Mouse (Mus musculus) testis, adult 2 months (tissue): ENCODE measurements at regions not wholly inside any gene's neighbourhood (a gene's known extent, or its start where the extent isn't known, plus 50 kb on each side); places are given as distances from the start of the nearest gene placed in this dataset.
A peak's percentile ranks its signal among the peaks of the same experiment; 100 is the strongest.

Experiments used
- H3K27ac ChIP-seq: fragments of 200-500 bp; 2 replicates; pipeline ENCODE4 v1.5.1; 2012; ENCODE audit warnings: low read depth, low read length; ENCODE audit not compliant: control insufficient read depth, insufficient read depth
- H3K27me3 ChIP-seq: fragments of 200-500 bp; 2 replicates; pipeline ENCODE4 v1.6.1; 2012; ENCODE audit warnings: mild to moderate bottlenecking, low read length, moderate library complexity; ENCODE audit not compliant: control insufficient read depth, insufficient read depth
- H3K36me3 ChIP-seq: fragments of 200-500 bp; 2 replicates; pipeline ENCODE4 v1.6.1; 2012; ENCODE audit warnings: mild to moderate bottlenecking, low read length; ENCODE audit not compliant: control insufficient read depth, insufficient read depth
- H3K4me1 ChIP-seq: fragments of 200-500 bp; 2 replicates; pipeline ENCODE4 v1.6.1; 2012; ENCODE audit warnings: low read length; ENCODE audit not compliant: control insufficient read depth, insufficient read depth
- H3K4me3 ChIP-seq: fragments of 200-500 bp; 2 replicates; pipeline ENCODE4 v1.5.1; 2012; ENCODE audit warnings: low read depth, mild to moderate bottlenecking, low read length, moderate library complexity, mixed read lengths; ENCODE audit not compliant: control insufficient read depth
- CTCF ChIP-seq: fragments of 200-500 bp; IDR thresholded peaks from 2 replicates; pipeline ENCODE4 v1.5.1; 2012; ENCODE audit warnings: low read depth, mild to moderate bottlenecking, inconsistent platforms, low read length, moderate library complexity; ENCODE audit not compliant: control insufficient read depth, insufficient read depth, insufficient replicate concordance
- POLR2A ChIP-seq: fragments of 200-500 bp; IDR thresholded peaks from 2 replicates; pipeline ENCODE4 v1.6.1; 2012; ENCODE audit warnings: low read depth, mild to moderate bottlenecking, inconsistent platforms, low read length, moderate library complexity; ENCODE audit not compliant: control insufficient read depth

GRCm38 (mm10) chr10:96371321-96371653, 234.9 kb downstream of the Gm5426 start:
- Histone ChIP-seq H3K4me3 (peak overlapping the region; percentile 17), H3K27ac (no peak overlapping the region)
- TF ChIP-seq POLR2A (no peak), CTCF (no peak)

GRCm38 (mm10) chr10:96372616-96373346, 236.4 kb downstream of the Gm5426 start:
- no peak for TF ChIP-seq POLR2A
- TF ChIP-seq CTCF: no peak
- Histone ChIP-seq H3K27ac (no peak overlapping the region), H3K4me3 (no peak overlapping the region)

More at GRCm38 (mm10) chr10:96371321-96371653, 234.9 kb downstream of the Gm5426 start:
- Histone ChIP-seq H3K4me1 (peaks cover 3% of the 10 kb centered on the region; the same call in 1 of the 2 replicates), H3K36me3 (no peaks in the 10 kb centered on the region), H3K27me3 (no peaks in the 10 kb centered on the region)

GRCm38 (mm10) chr10:96373481-96373880, 237.1 kb downstream of the Gm5426 start:
- TF ChIP-seq POLR2A: no peak
- no peak for TF ChIP-seq CTCF
- Histone ChIP-seq H3K27me3 (no peaks in the 10 kb centered on the region), H3K4me3 (no peak overlapping the region), H3K27ac (no peak overlapping the region), H3K36me3 (no peaks in the 10 kb centered on the region), H3K4me1 (peaks cover 3% of the 10 kb centered on the region; the same call in 1 of the 2 replicates)

More at GRCm38 (mm10) chr10:96372616-96373346, 236.4 kb downstream of the Gm5426 start:
- no peaks in the 10 kb centered on the region for H3K36me3 ChIP-seq
- H3K27me3 ChIP-seq: no peaks in the 10 kb centered on the region
- H3K4me1 ChIP-seq: peaks cover 3% of the 10 kb centered on the region; the same call in 1 of the 2 replicates

GRCm38 (mm10) chr10:96374293-96375069, 238.1 kb downstream of the Gm5426 start:
- Histone ChIP-seq H3K27ac (no peak overlapping the region; the same call in 1 of the 2 replicates), H3K4me3 (no peak overlapping the region), H3K27me3 (no peaks in the 10 kb centered on the region), H3K4me1 (peaks cover 3% of the 10 kb centered on the region; the same call in 1 of the 2 replicates), H3K36me3 (no peaks in the 10 kb centered on the region)
- TF ChIP-seq POLR2A (no peak), CTCF (no peak)

- Histone ChIP-seq H3K4me3 (no peak overlapping the region), H3K27me3 (no peaks in the 10 kb centered on the region), H3K4me1 (peaks cover 3% of the 10 kb centered on the region; the same call in 1 of the 2 replicates), H3K36me3 (no peaks in the 10 kb centered on the region), H3K27ac (no peak overlapping the region)
- no peak for TF ChIP-seq POLR2A
- TF ChIP-seq CTCF: no peak
Measured at GRCm38 (mm10) chr10:96375070-96375447, 238.7 kb downstream of the Gm5426 start.

- no peak overlapping the region for H3K27ac ChIP-seq
- H3K4me1 ChIP-seq: no peaks in the 10 kb centered on the region
- TF ChIP-seq CTCF (no peak), POLR2A (no peak)
- H3K4me3 ChIP-seq: no peak overlapping the region
- no peaks in the 10 kb centered on the region for H3K36me3 ChIP-seq
- no peaks in the 10 kb centered on the region for H3K27me3 ChIP-seq
Measured at GRCm38 (mm10) chr10:96377549-96377948, 239.3 kb upstream of the Btg1 start.
